Comparison of ENCODE assay signal across 8 mouse cellular contexts in the genomic region with DNA sequence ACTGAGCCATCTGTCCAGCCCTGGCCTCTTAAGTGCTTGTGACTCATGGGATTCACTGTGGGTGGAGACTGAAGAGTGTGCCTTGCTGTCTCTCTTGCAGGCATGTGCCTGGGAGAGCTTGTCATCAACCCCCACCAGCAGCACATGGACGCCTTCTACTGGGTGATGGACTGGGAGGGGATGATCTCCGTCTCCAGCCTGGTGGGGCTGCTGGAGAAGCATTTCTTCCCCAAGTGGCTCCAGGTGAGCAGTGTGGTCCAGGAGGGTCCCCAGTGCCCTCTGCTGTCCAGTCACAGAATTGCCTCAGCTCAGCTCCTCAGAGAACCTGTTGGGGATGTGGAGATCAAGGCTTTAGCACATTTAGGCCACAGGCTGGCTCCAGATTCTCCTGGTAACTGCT. TPM values are rescaled to one million over a fixed set of nuclear protein-coding genes. Genes with fewer than 3 reads are reported as not detected.
DNase-seq lines count a peak whose midpoint lies in the region; ATAC-seq and TF ChIP-seq lines count a peak whose summit lies in the region.

No protein-coding gene starts in this region.

- no peak overlapping the region for H3K4me2 ChIP-seq in forebrain, embryonic 14.5 days (ENCODE audit: low read length)
- H3K4me2 ChIP-seq in midbrain, embryonic 14.5 days (ENCODE audit: low read length): no peak overlapping the region

- WGBS in forebrain, embryonic 14.5 days: 17% methylated on average over 2 of the region's 2 CpGs
- 14% methylated on average over 2 of the region's 2 CpGs for WGBS in midbrain, embryonic 14.5 days
- 66% methylated on average over 2 of the region's 2 CpGs for WGBS in thymus, adult 2 months

- no peaks in the 10 kb centered on the region for H3K4me1 ChIP-seq in forebrain, embryonic 14.5 days (ENCODE audit: control insufficient read depth, insufficient read depth, low read length)
- H3K4me1 ChIP-seq in midbrain, embryonic 14.5 days (ENCODE audit: control insufficient read depth, insufficient read depth, low read length): no peaks in the 10 kb centered on the region
- H3K4me1 ChIP-seq in thymus, adult 2 months (replicated peaks; ENCODE audit: control insufficient read depth, insufficient read depth, low read length): no peaks in the 10 kb centered on the region

- H3K9me3 ChIP-seq in forebrain, embryonic 14.5 days (replicated peaks; ENCODE audit: control insufficient read depth, low read length): no peaks in the 10 kb centered on the region
- H3K9me3 ChIP-seq in midbrain, embryonic 14.5 days (ENCODE audit: control insufficient read depth, low read length): no peaks in the 10 kb centered on the region

- no peak overlapping the region for H3K4me3 ChIP-seq in forebrain, embryonic 14.5 days (ENCODE audit: low read depth, low read length)
- H3K4me3 ChIP-seq in midbrain, embryonic 14.5 days (replicated peaks; ENCODE audit: low read depth, low read length): no peak overlapping the region
- no peak overlapping the region for H3K4me3 ChIP-seq in thymus, adult 2 months (ENCODE audit: control insufficient read depth, insufficient read depth, low read length)

- no peaks in the 10 kb centered on the region for H3K27me3 ChIP-seq in forebrain, embryonic 14.5 days (replicated peaks; ENCODE audit: control insufficient read depth, insufficient read depth, low read length)
- H3K27me3 ChIP-seq in midbrain, embryonic 14.5 days (ENCODE audit: control insufficient read depth, insufficient read depth, low read length): no peaks in the 10 kb centered on the region
- no peaks in the 10 kb centered on the region for H3K27me3 ChIP-seq in thymus, adult 2 months (ENCODE audit: control insufficient read depth, insufficient read depth, low read length)

- no peak for TF ChIP-seq POLR2A in thymus, adult 2 months (IDR thresholded peaks at IDR 0.05; ENCODE audit: control insufficient read depth, extremely low read depth, insufficient read depth, low read length, poor library complexity)

- H3K27ac ChIP-seq in forebrain, embryonic 14.5 days (ENCODE audit: low read depth, low read length): no peak overlapping the region
- no peak overlapping the region for H3K27ac ChIP-seq in midbrain, embryonic 14.5 days (replicated peaks; ENCODE audit: low read depth, low read length)
- no peak overlapping the region for H3K27ac ChIP-seq in thymus, adult 2 months (ENCODE audit: control insufficient read depth, insufficient read depth, low read length)

- H3K36me3 ChIP-seq in forebrain, embryonic 14.5 days (ENCODE audit: control insufficient read depth, insufficient read depth, low read length): peaks cover 90% of the 10 kb centered on the region
- peaks cover 95% of the 10 kb centered on the region for H3K36me3 ChIP-seq in midbrain, embryonic 14.5 days (ENCODE audit: control insufficient read depth, insufficient read depth, low read length)
- peaks cover 65% of the 10 kb centered on the region for H3K36me3 ChIP-seq in thymus, adult 2 months (ENCODE audit: control insufficient read depth, insufficient read depth, low read length)

- intact Hi-C loops in left cerebral cortex, postnatal 14 days (cut with DNase I): loop anchor here (2.0 kb wide), 1 partner anchor 95 kb away; no protein-coding TSS in a partner anchor

- ATAC-seq in frontal cortex, adult (ENCODE audit: low TSS enrichment): peak; percentile 44
- ATAC-seq in forebrain, embryonic 14.5 days: no peak
- ATAC-seq in midbrain, embryonic 14.5 days (ENCODE audit: low FRiP score, low TSS enrichment): no peak

- H3K9ac ChIP-seq in forebrain, embryonic 14.5 days (ENCODE audit: low read length): no peak overlapping the region
- no peak overlapping the region for H3K9ac ChIP-seq in midbrain, embryonic 14.5 days (replicated peaks; ENCODE audit: low read length)

- no peak for DNase-seq in frontal cortex, postnatal 10 days (ENCODE audit: low spot score in 2 of 2)
- peak; percentile 74 for DNase-seq in 416B (ENCODE audit: low read depth)
- peak; percentile 59 for DNase-seq in adrenal gland, postnatal 25 days
- peak; percentile 44 for DNase-seq in forebrain, embryonic 14.5 days (ENCODE audit: low spot score)
- DNase-seq in left cerebral cortex, postnatal 14 days (ENCODE audit: low spot score in 2 of 2): peak; percentile 58 to 63
- peak; percentile 63 for DNase-seq in midbrain, embryonic 14.5 days
- DNase-seq in thymus, adult 2 months: peak; percentile 68

- peak; percentile 78; the same call in 1 of the 2 replicates for TF ChIP-seq CTCF in thymus, adult 2 months (IDR thresholded peaks at IDR 0.05; ENCODE audit: borderline replicate concordance, control insufficient read depth, extremely low read depth, insufficient read depth, low read length, poor library complexity)

RNA-seq across cellular contexts. Expression of gene Srrd, which starts 7.4 kb away (rescaled TPM):
- total RNA-seq in adrenal gland, postnatal 25 days (2021): 22.4 and 29.1 TPM in 2 replicates
- 49.1 and 58.8 TPM in 2 replicates for polyA plus RNA-seq in forebrain, embryonic 14.5 days (2014; fragmentation: Nextera tagmentation; extraction: Ambion mirVana)
- 10 to 100 TPM; 21.6 to 23.0 TPM for total RNA-seq in left cerebral cortex, postnatal 14 days (2021)
- 52.4 and 68.6 TPM in 2 replicates for polyA plus RNA-seq in midbrain, embryonic 14.5 days (2014; fragmentation: Nextera tagmentation; extraction: Ambion mirVana)
- polyA plus RNA-seq in thymus, adult 2 months (2012; rRNA removed): 56.2 and 64.4 TPM in 2 replicates

RNA-seq across cellular contexts. Expression of gene Hps4, which starts 7.4 kb away (rescaled TPM):
- 32.8 and 36.7 TPM in 2 replicates for total RNA-seq in adrenal gland, postnatal 25 days (2021)
- 26.2 and 27.0 TPM in 2 replicates for polyA plus RNA-seq in forebrain, embryonic 14.5 days (2014; fragmentation: Nextera tagmentation; extraction: Ambion mirVana)
- total RNA-seq in left cerebral cortex, postnatal 14 days (2021): 10 to 100 TPM; 30.0 to 32.7 TPM
- polyA plus RNA-seq in midbrain, embryonic 14.5 days (2014; fragmentation: Nextera tagmentation; extraction: Ambion mirVana): 42.0 and 47.4 TPM in 2 replicates
- 41.8 and 52.8 TPM in 2 replicates for polyA plus RNA-seq in thymus, adult 2 months (2012; rRNA removed)

RNA-seq across cellular contexts. Expression of gene Tfip11, which starts 9.3 kb away (rescaled TPM):
- 33.3 and 38.6 TPM in 2 replicates for total RNA-seq in adrenal gland, postnatal 25 days (2021)
- 19.0 and 25.2 TPM in 2 replicates for polyA plus RNA-seq in forebrain, embryonic 14.5 days (2014; fragmentation: Nextera tagmentation; extraction: Ambion mirVana)
- total RNA-seq in left cerebral cortex, postnatal 14 days (2021): 10 to 100 TPM; 37.1 to 37.9 TPM
- 29.1 and 29.9 TPM in 2 replicates for polyA plus RNA-seq in midbrain, embryonic 14.5 days (2014; fragmentation: Nextera tagmentation; extraction: Ambion mirVana)
- 58.9 and 63.2 TPM in 2 replicates for polyA plus RNA-seq in thymus, adult 2 months (2012; rRNA removed)

RNA-seq across cellular contexts. Expression of gene Gm6583, which starts 20.4 kb away (rescaled TPM):
- total RNA-seq in adrenal gland, postnatal 25 days (2021): 0.36 TPM in 1 of 2 replicates, not detected in the other
- 0.08 and 0.10 TPM in 2 replicates for polyA plus RNA-seq in forebrain, embryonic 14.5 days (2014; fragmentation: Nextera tagmentation; extraction: Ambion mirVana)
- not detected for total RNA-seq in left cerebral cortex, postnatal 14 days (2021)
- polyA plus RNA-seq in midbrain, embryonic 14.5 days (2014; fragmentation: Nextera tagmentation; extraction: Ambion mirVana): 0.12 and 0.26 TPM in 2 replicates
- not detected in 2 replicates for polyA plus RNA-seq in thymus, adult 2 months (2012; rRNA removed)

RNA-seq across cellular contexts. Expression of gene Tpst2, which starts 59.0 kb away (rescaled TPM):
- total RNA-seq in adrenal gland, postnatal 25 days (2021): 144 and 210 TPM in 2 replicates
- polyA plus RNA-seq in forebrain, embryonic 14.5 days (2014; fragmentation: Nextera tagmentation; extraction: Ambion mirVana): 29.5 and 30.6 TPM in 2 replicates
- 10 to 100 TPM; 41.3 to 42.9 TPM for total RNA-seq in left cerebral cortex, postnatal 14 days (2021)
- polyA plus RNA-seq in midbrain, embryonic 14.5 days (2014; fragmentation: Nextera tagmentation; extraction: Ambion mirVana): 24.7 and 26.4 TPM in 2 replicates
- 62.7 and 63.5 TPM in 2 replicates for polyA plus RNA-seq in thymus, adult 2 months (2012; rRNA removed)

Comparison
In these comparisons a context has a peak if more than half of its experiments do, and no peak if none do; other contexts are left out.
1. DNase-seq: peak in 416B (single experiment), adrenal gland, postnatal 25 days (single experiment), forebrain, embryonic 14.5 days (single experiment), left cerebral cortex, postnatal 14 days (2 of 2), midbrain, embryonic 14.5 days (single experiment) and thymus, adult 2 months (single experiment); none in frontal cortex, postnatal 10 days (0 of 2).